Mouse (Mus musculus): Measurements from ENCODE around the gene Ptprg.

GRCm38 (mm10) chr14:11688142-11688541 lies 134.8 kb downstream of the Ptprg start:
- TF ChIP-seq CTCF (IDR thresholded peaks at IDR 0.05; ENCODE audit: low read depth) (no peak), EP300 (IDR thresholded peaks at IDR 0.05; ENCODE audit: low read depth) (no peak)
